Mouse (Mus musculus) cerebellum, adult 2 months (tissue): ENCODE measurements around the gene Crtac1. TPM values are rescaled to one million over a fixed set of nuclear protein-coding genes. Genes with fewer than 3 reads are reported as not detected.

Source experiments
- DNase-seq, 2 experiments: peaks; one replicate each; pipeline ENCODE4 v3.0.0; 2021
- H3K27ac ChIP-seq: fragments of 200-500 bp; 2 replicates; pipeline ENCODE4 v1.5.1; 2012; ENCODE audit warnings: low read length, control low read depth, inconsistent platforms; ENCODE audit not compliant: insufficient read depth
- H3K27me3 ChIP-seq: fragments of 200-500 bp; 2 replicates; pipeline ENCODE4 v1.6.1; 2012; ENCODE audit warnings: inconsistent platforms, mild to moderate bottlenecking, low read length, moderate library complexity; ENCODE audit not compliant: control insufficient read depth, insufficient read depth
- H3K4me1 ChIP-seq: fragments of 200-500 bp; 2 replicates; pipeline ENCODE4 v1.6.1; 2011; ENCODE audit warnings: low read length; ENCODE audit not compliant: control insufficient read depth, insufficient read depth
- H3K4me3 ChIP-seq: fragments of 200-500 bp; replicated peaks from 2 replicates; pipeline ENCODE3; 2011; ENCODE audit warnings: mild to moderate bottlenecking, low read depth, low read length, control low read depth; ENCODE audit not compliant: insufficient read depth
- CTCF ChIP-seq: fragments of 200-500 bp; IDR thresholded peaks from 2 replicates; pipeline ENCODE4 v1.5.1; 2011; ENCODE audit warnings: low read depth, mild to moderate bottlenecking, control low read depth, low read length, moderate library complexity, borderline replicate concordance; ENCODE audit not compliant: insufficient read depth
- POLR2A ChIP-seq: fragments of 200-500 bp; IDR thresholded peaks from 2 replicates; pipeline ENCODE4 v1.6.1; 2011; ENCODE audit warnings: low read length, control low read depth, borderline replicate concordance; ENCODE audit not compliant: insufficient read depth
- WGBS: fragments of 180-500 bp; shearing (Covaris S2); methylation state at CpG from one replicate; pipeline ENCODE4 v1.1.7; 2018; 5-methylcytosine and 5-hydroxymethylcytosine counted together
- polyA plus RNA-seq: library from polyadenylated mRNA; depleted of rRNA; stranded (reverse); fragments of >200 nt; gene quantifications from 2 replicates; pipeline ENCODE4 v1.2.3, GENCODE M21; 2012

Crtac1 gene
- polyA plus RNA-seq, 1 experiment = 30.2 TPM

DNA sequence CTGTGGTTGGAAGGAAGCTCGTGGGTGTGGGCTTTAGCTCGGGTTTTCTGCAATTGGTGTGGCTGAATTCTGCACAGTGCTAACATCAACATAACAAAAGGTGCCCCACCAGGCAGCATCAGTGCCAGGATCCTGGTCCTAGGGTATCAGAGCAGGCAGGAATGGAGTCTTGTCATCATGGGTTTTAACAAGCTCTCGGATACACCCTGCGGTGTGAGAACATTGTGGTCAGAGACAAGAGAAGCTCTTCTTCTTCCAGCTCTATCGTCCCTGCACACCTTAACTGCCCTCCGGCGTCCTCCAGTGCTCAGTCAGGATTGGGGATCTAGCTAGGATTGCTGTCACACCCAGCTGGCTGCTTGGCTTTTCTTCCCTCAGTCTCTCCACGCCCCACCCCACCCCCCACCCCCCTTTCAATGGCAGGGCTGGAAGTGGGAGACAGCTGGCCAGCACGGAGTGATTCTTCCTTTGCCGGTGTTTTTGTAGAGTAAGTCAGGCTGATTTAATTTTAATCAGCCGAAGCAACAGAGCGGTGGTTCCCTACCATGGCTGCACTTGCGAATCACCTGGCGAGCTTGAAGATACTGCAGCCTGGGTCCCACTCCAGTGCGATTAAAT is 46.5 kb downstream of the Crtac1 start:
- Histone ChIP-seq H3K27me3 (no peaks in the 10 kb centered on the region), H3K4me3 (peak overlapping the region; percentile 19), H3K4me1 (peaks cover 6% of the 10 kb centered on the region), H3K27ac (no peak overlapping the region)
- TF ChIP-seq POLR2A = no peak
- TF ChIP-seq CTCF = no peak
- DNase-seq = no peak
- WGBS = 5% methylated on average over 15 of the region's 15 CpGs

DNA sequence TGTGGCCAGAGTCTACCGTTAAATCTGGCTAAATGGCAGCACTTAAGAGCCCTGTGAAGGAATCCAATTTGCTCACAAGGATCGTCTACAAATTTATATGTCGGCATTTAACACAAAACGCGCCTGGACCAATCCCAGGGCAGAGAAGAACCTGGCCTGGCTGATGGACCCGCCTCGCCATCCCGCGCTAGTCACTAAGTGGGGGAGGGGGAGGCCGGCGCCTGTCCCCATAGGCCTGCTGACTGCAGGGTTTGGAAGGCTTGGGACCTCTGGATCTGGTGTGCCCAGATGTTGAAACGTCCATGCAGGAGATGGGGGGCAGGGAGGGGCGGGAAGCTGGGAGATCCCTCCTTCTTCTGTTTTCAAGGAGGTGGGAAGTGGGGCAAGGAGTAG is 50.6 kb downstream of the Crtac1 start:
- Histone ChIP-seq H3K27me3 (no peaks in the 10 kb centered on the region), H3K4me3 (no peak overlapping the region), H3K27ac (no peak overlapping the region), H3K4me1 (peaks cover 6% of the 10 kb centered on the region)
- WGBS = 24% methylated on average over 13 of the region's 13 CpGs
- TF ChIP-seq POLR2A (no peak), CTCF (no peak)
- no peak for DNase-seq

DNA sequence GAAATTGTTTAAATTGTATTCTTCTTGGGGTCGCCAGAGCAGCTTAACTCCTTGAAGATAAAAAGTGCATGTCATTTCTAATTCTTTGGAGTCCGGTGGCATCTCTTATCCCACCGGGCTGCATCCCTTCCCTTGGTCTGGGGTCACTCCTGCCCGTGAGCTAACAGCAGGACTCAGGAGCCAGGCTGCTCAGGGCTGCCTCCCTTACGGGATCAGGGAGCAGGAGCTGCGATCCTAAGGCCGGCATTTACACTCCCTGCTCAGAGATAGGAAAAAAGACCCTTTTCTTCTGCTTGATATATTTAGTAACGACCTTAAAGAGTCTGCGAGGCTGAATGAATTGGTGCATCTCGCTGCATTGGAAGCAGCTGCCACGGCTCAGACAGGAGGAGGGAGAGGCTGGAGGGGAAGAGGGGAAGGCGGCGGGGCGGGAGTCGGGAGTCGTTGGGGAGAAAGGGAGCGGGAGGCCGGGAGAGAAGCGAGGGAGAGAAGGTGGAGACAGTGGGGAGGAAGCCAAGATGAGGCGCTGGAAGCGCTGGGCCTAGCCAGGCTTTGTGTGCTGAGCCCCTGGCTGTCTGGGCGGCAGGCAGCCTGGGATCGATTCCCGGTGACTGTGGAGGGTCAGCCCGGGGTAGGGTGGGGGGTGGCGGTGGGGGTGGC is 51.1 kb downstream of the Crtac1 start:
- Histone ChIP-seq H3K4me1 (peaks cover 6% of the 10 kb centered on the region), H3K27ac (no peak overlapping the region), H3K27me3 (no peaks in the 10 kb centered on the region), H3K4me3 (peak overlapping the region; percentile 21)
- TF ChIP-seq CTCF = no peak
- no peak for TF ChIP-seq POLR2A
- 16% methylated on average over 25 of the region's 26 CpGs for WGBS
- peak; percentile 8 to 15 for DNase-seq

DNA sequence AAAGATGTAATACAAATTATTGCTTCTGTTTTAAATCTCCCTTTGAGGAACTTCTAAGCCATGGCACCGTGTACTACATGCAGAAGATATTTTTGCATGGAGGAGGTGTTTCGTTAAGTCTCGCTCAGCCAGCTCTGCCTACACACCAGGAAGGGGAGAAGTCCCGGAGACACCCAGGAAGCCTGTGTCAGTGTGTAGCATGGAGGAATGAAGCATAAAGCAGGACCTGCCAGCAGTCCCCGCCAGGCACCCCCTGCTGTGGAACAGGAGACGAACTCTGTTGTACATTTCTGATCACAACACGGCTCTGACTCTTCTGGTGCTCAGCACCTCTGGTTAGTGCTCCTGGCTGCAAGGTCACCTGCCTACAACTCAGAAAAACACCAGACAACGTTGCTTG is 51.8 kb downstream of the Crtac1 start:
- WGBS = 68% methylated on average over 8 of the region's 8 CpGs
- TF ChIP-seq CTCF (no peak), POLR2A (no peak)
- no peak overlapping the region for H3K4me3 ChIP-seq
- H3K4me1 ChIP-seq = peaks cover 2% of the 10 kb centered on the region; the same call in 1 of the 2 replicates
- H3K27me3 ChIP-seq = no peaks in the 10 kb centered on the region
- no peak for DNase-seq
- H3K27ac ChIP-seq = no peak overlapping the region

DNA sequence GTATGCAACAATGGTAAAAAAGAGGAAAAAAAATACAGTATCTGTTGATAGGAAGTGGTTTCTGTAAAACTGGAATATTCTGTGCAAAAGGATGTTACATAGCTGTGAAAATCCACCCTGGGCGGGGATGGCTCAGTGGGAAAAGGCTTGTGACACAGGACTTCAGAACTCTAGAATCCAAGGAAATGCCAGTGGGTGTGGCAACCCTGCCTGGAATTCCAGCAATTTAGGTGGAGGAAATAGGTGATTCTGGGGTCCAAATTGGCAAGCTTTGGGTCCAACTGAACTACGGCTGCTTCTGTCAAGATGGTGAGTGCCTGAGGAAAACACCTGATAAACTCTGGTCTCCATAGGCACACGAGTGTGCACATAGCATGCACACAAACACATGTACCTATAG is 54.4 kb downstream of the Crtac1 start:
- 80% methylated on average over 3 of the region's 3 CpGs for WGBS
- TF ChIP-seq CTCF (no peak), POLR2A (no peak)
- Histone ChIP-seq H3K27me3 (no peaks in the 10 kb centered on the region), H3K27ac (no peak overlapping the region), H3K4me1 (no peaks in the 10 kb centered on the region; the same call in 1 of the 2 replicates), H3K4me3 (no peak overlapping the region)
- no peak for DNase-seq

DNA sequence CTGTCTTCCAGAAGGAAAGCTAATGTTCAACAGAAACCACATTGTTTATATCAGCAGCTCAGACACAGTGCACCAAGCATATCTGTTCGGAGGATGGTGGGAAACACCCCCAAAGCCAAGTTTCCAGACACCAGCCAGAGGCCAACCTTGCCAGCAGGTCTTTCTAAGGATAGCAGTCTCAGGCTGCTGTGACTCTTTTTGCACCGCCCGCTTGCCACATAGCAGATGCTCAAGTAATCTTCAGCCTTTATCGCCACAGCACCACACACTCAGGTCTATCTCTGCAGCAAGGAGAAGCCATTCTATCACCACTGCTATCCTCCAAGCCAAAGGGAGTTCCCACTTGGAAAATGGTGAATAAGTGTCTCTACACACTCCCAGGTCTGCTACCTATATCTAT is 68.0 kb downstream of the Crtac1 start:
- Histone ChIP-seq H3K4me3 (no peak overlapping the region), H3K27me3 (no peaks in the 10 kb centered on the region; the same call in 1 of the 2 replicates), H3K27ac (no peak overlapping the region), H3K4me1 (no peaks in the 10 kb centered on the region)
- WGBS = 89% methylated on average over 4 of the region's 4 CpGs
- TF ChIP-seq CTCF = no peak
- no peak for TF ChIP-seq POLR2A
- DNase-seq = no peak

DNA sequence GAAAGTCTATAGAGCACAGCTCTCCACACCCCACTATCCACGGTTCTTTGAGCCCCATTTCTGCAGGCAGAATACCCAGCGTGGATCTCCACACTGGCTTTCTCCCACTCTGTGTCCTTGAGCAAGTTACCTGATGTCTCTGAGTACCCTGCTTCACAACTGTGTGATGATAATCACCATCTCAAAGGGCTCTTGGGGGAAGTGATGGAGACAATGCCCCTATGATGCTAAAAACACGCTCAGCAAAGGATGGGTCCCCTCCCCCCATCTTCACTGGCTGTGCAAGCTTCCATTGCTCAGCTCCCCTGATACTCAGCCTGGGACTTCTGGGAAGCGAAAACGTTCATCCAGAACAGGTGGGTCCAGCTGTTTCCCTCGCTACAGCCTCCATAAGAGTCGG is 73.2 kb downstream of the Crtac1 start:
- H3K27ac ChIP-seq = no peak overlapping the region
- DNase-seq = no peak

DNA sequence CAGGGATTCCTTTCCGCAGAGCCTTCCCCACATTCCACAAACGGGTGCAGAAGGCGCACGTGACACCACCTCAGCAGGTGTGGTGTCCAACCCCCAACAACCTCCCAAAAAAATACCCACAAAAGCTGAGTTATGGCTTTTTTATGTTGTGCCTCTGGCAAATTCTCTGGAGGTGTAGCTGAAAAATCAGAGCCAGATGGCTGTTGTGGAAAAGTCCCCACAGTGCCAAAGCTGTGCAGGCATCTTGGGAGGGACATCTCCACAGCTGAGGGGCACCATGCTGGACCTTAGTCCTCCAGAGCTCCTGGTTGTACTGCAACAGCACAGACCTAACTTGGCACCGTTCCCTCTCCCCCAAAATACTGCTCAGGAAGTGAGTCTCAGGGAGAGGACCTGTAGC is 74.7 kb downstream of the Crtac1 start:
- WGBS = 70% methylated on average over 5 of the region's 5 CpGs
- Histone ChIP-seq H3K4me1 (no peaks in the 10 kb centered on the region; the same call in 1 of the 2 replicates), H3K27ac (no peak overlapping the region), H3K27me3 (no peaks in the 10 kb centered on the region; the same call in 1 of the 2 replicates), H3K4me3 (no peak overlapping the region)
- DNase-seq = no peak
- TF ChIP-seq POLR2A (no peak), CTCF (no peak)

More for the DNA sequence above, 73.2 kb downstream of the Crtac1 start:
- WGBS = 53% methylated on average over 7 of the region's 7 CpGs
- Histone ChIP-seq H3K4me3 (no peak overlapping the region), H3K27me3 (no peaks in the 10 kb centered on the region; the same call in 1 of the 2 replicates), H3K4me1 (no peaks in the 10 kb centered on the region)
- TF ChIP-seq CTCF = no peak
- no peak for TF ChIP-seq POLR2A
